Mouse (Mus musculus) midbrain, postnatal 0 days (tissue): ENCODE results near the gene Actn3. TPM values are rescaled to one million over a fixed set of nuclear protein-coding genes. Genes with fewer than 3 reads are reported as not detected.
"Not testable (repeated sequence)": the region's sequence is repeated elsewhere in the genome, so short reads cannot be mapped to it uniquely, and the experiment has no call there.

Experiments used
- ATAC-seq: fragments of 200-750 bp; cut with Nextera tagmentation; 2 replicates; pipeline ENCODE4 v1.8.0; 2017; ENCODE audit warnings: moderate number of reproducible peaks, mild to moderate bottlenecking, moderate TSS enrichment, moderate library complexity; ENCODE audit not compliant: low FRiP score
- DNase-seq: peaks from one replicate; pipeline ENCODE4 v3.0.0-alpha.2; 2015; ENCODE audit warnings: low spot score
- H3K27ac ChIP-seq: fragments of 300-500 bp; sonication (generic); 2 replicates; pipeline ENCODE4 v1.5.1; 2014; ENCODE audit warnings: low read depth, mild to moderate bottlenecking, low read length, mixed read lengths
- H3K27me3 ChIP-seq: fragments of 300-500 bp; sonication (generic); 2 replicates; pipeline ENCODE4 v1.6.1; 2014; ENCODE audit warnings: low read length, control low read depth, mixed read lengths; ENCODE audit not compliant: insufficient read depth
- H3K36me3 ChIP-seq: fragments of 300-500 bp; sonication (generic); 2 replicates; pipeline ENCODE4 v1.6.1; 2014; ENCODE audit warnings: low read length, control low read depth, mixed read lengths; ENCODE audit not compliant: insufficient read depth
- H3K4me1 ChIP-seq: fragments of 300-500 bp; sonication (generic); 2 replicates; pipeline ENCODE4 v1.6.1; 2014; ENCODE audit warnings: mild to moderate bottlenecking, control low read depth, antibody characterized with exemption, low read length, mixed read lengths; ENCODE audit not compliant: insufficient read depth
- H3K4me2 ChIP-seq: fragments of 300-500 bp; sonication (generic); 2 replicates; pipeline ENCODE4 v1.6.1; 2014; ENCODE audit warnings: low read depth, mild to moderate bottlenecking, low read length, mixed read lengths; ENCODE audit not compliant: poor library complexity, severe bottlenecking
- H3K4me3 ChIP-seq: fragments of 300-500 bp; sonication (generic); 2 replicates; pipeline ENCODE4 v1.5.1; 2014; ENCODE audit warnings: low read depth, mild to moderate bottlenecking, low read length, moderate library complexity
- H3K9ac ChIP-seq: fragments of 300-500 bp; sonication (generic); replicated peaks from 2 replicates; pipeline ENCODE4 v1.6.1; 2014; ENCODE audit warnings: mild to moderate bottlenecking, low read length, moderate library complexity, mixed read lengths; ENCODE audit not compliant: poor library complexity, severe bottlenecking
- H3K9me3 ChIP-seq: fragments of 300-500 bp; sonication (generic); 2 replicates; pipeline ENCODE4 v1.6.1; 2016; ENCODE audit warnings: low read length, control low read depth
- CTCF ChIP-seq: IDR thresholded peaks from 2 replicates; pipeline ENCODE4 v1.5.1; 2016; ENCODE audit warnings: antibody characterized with exemption, mild to moderate bottlenecking
- WGBS: fragments of 180-500 bp; shearing (Covaris S2); extraction: QIAGEN DNeasy Blood & Tissue Kit; methylation state at CpG from one replicate; pipeline ENCODE4 v1.1.7; 2014; 5-methylcytosine and 5-hydroxymethylcytosine counted together
- polyA plus RNA-seq: library from polyadenylated mRNA; unstranded; fragments of >200 nt; fragmentation: Nextera tagmentation; extraction: Ambion mirVana; gene quantifications from 2 replicates; pipeline ENCODE4 v1.2.1, GENCODE M21; 2015
- total RNA-seq: library from RNA; depleted of rRNA; stranded (reverse); fragments of >200 nt; gene quantifications from 2 replicates; pipeline ENCODE4 v1.2.3, GENCODE M21; 2014

Gene Actn3
- total and polyA plus RNA-seq, 2 experiments from 2014 or later = 4.4 to 5.3 TPM

GRCm38 (mm10) chr19:4889791-4890190 is 12.1 kb upstream of the Actn3 start:
- Histone ChIP-seq H3K27ac (no peak overlapping the region), H3K9me3 (no peaks in the 10 kb centered on the region), H3K4me2 (no peak overlapping the region), H3K4me1 (no peaks in the 10 kb centered on the region), H3K36me3 (peaks cover 43% of the 10 kb centered on the region), H3K4me3 (no peak overlapping the region), H3K27me3 (no peaks in the 10 kb centered on the region), H3K9ac (no peak overlapping the region)
- WGBS = 90% methylated on average over 10 of the region's 10 CpGs
- ATAC-seq (no peak), DNase-seq (no peak)
- TF ChIP-seq CTCF = no peak

GRCm38 (mm10) chr19:4883961-4884360 is 6.3 kb upstream of the Actn3 start:
- no peak overlapping the region for H3K4me3 ChIP-seq
- no peak overlapping the region for H3K9ac ChIP-seq
- 92% methylated on average over 4 of the region's 4 CpGs for WGBS
- no peak overlapping the region for H3K27ac ChIP-seq
- no peak for TF ChIP-seq CTCF
- H3K9me3 ChIP-seq = no peaks in the 10 kb centered on the region
- no peaks in the 10 kb centered on the region for H3K27me3 ChIP-seq
- H3K36me3 ChIP-seq = peaks cover 6% of the 10 kb centered on the region; the same call in 1 of the 2 replicates
- DNase-seq (no peak), ATAC-seq (no peak)
- no peaks in the 10 kb centered on the region for H3K4me1 ChIP-seq
- no peak overlapping the region for H3K4me2 ChIP-seq

- Histone ChIP-seq H3K9ac (peak overlapping the region; percentile 94; the same call in 1 of the 2 replicates), H3K4me2 (peak overlapping the region; percentile 88), H3K4me1 (peaks cover 6% of the 10 kb centered on the region; the same call in 1 of the 2 replicates), H3K9me3 (no peaks in the 10 kb centered on the region), H3K27me3 (no peaks in the 10 kb centered on the region), H3K27ac (no peak overlapping the region), H3K36me3 (peaks cover 6% of the 10 kb centered on the region; the same call in 1 of the 2 replicates), H3K4me3 (peak overlapping the region; percentile 86)
- WGBS = 66% methylated on average over 10 of the region's 10 CpGs
- no peak for TF ChIP-seq CTCF
- ATAC-seq (no peak), DNase-seq (no peak)
Observed at GRCm38 (mm10) chr19:4879324-4879703, 1.6 kb upstream of the Actn3 start.

GRCm38 (mm10) chr19:4878405-4879323 is 955 bp upstream of the Actn3 start, which contains the start of gene Zdhhc24:
Gene Zdhhc24 (plus strand): TSS chr19:4878668.
- ATAC-seq = peak; percentile 98

GRCm38 (mm10) chr19:4876755-4877154 is 954 bp downstream of the Actn3 start:
- Histone ChIP-seq H3K4me1 (peaks cover 6% of the 10 kb centered on the region; the same call in 1 of the 2 replicates), H3K9ac (no peak overlapping the region), H3K27ac (no peak overlapping the region), H3K27me3 (no peaks in the 10 kb centered on the region), H3K36me3 (no peaks in the 10 kb centered on the region), H3K9me3 (no peaks in the 10 kb centered on the region), H3K4me3 (no peak overlapping the region), H3K4me2 (no peak overlapping the region)
- 77% methylated on average over 3 of the region's 3 CpGs for WGBS
- ATAC-seq = no peak
- no peak for DNase-seq
- TF ChIP-seq CTCF = no peak

More at GRCm38 (mm10) chr19:4878405-4879323, 955 bp upstream of the Actn3 start, which contains the start of gene Zdhhc24:
- H3K9ac ChIP-seq = peak within 1 kb of the TSS; percentile 94
- peaks cover 6% of the 10 kb centered on the region; the same call in 1 of the 2 replicates for H3K4me1 ChIP-seq
- peaks cover 6% of the 10 kb centered on the region; the same call in 1 of the 2 replicates for H3K36me3 ChIP-seq
- peak within 1 kb of the TSS; percentile 86 for H3K4me3 ChIP-seq
- peak within 1 kb of the TSS; percentile 88 for H3K4me2 ChIP-seq
- H3K27me3 ChIP-seq = no peaks in the 10 kb centered on the region
- peak; percentile 97 for DNase-seq
- H3K9me3 ChIP-seq = no peaks in the 10 kb centered on the region
- H3K27ac ChIP-seq = peak within 1 kb of the TSS; percentile 85
- 1% methylated on average over 52 of the region's 52 CpGs for WGBS
- TF ChIP-seq CTCF = no peak

- peaks cover 6% of the 10 kb centered on the region; the same call in 1 of the 2 replicates for H3K4me1 ChIP-seq
- H3K36me3 ChIP-seq = no peaks in the 10 kb centered on the region
- H3K9ac ChIP-seq = no peak overlapping the region
- WGBS = 72% methylated on average over 4 of the region's 4 CpGs
- DNase-seq (no peak), ATAC-seq (no peak)
- no peak for TF ChIP-seq CTCF
- H3K27me3 ChIP-seq = no peaks in the 10 kb centered on the region
- no peaks in the 10 kb centered on the region for H3K9me3 ChIP-seq
- no peak overlapping the region for H3K4me3 ChIP-seq
- H3K27ac ChIP-seq = no peak overlapping the region
- H3K4me2 ChIP-seq = no peak overlapping the region
Observed at GRCm38 (mm10) chr19:4876241-4876640, 1.5 kb downstream of the Actn3 start.

- H3K9ac ChIP-seq, ATAC-seq: not testable (repeated sequence)
- WGBS = 73% methylated on average over 1 of the region's 1 CpGs
Observed at GRCm38 (mm10) chr19:4874613-4875012, 3.1 kb downstream of the Actn3 start.

More at GRCm38 (mm10) chr19:4874613-4875012, 3.1 kb downstream of the Actn3 start:
- not testable (repeated sequence) for H3K4me3 ChIP-seq, H3K4me1 ChIP-seq, H3K36me3 ChIP-seq, H3K9me3 ChIP-seq, H3K27me3 ChIP-seq, H3K27ac ChIP-seq, H3K4me2 ChIP-seq, DNase-seq
